Mouse (Mus musculus) limb, embryonic 11.5 days (tissue): ENCODE results near the gene Dnmt3a. TPM values are rescaled to one million over a fixed set of nuclear protein-coding genes. Genes with fewer than 3 reads are reported as not detected.
A peak's percentile ranks its signal among the peaks of the same experiment; 100 is the strongest.

Experiments used
- ATAC-seq: fragments of 200-750 bp; cut with Nextera tagmentation; 2 replicates; pipeline ENCODE4 v1.8.0; 2017; ENCODE audit warnings: low read depth; ENCODE audit not compliant: insufficient number of reproducible peaks, low FRiP score, low TSS enrichment
- DNase-seq: peaks from one replicate; pipeline ENCODE4 v3.0.0-alpha.2; 2015; ENCODE audit warnings: low spot score
- H3K27ac ChIP-seq: fragments of 300-500 bp; sonication (generic); replicated peaks from 2 replicates; pipeline ENCODE4 v1.5.1; 2014; ENCODE audit warnings: low read depth, mild to moderate bottlenecking, low read length
- H3K27me3 ChIP-seq: fragments of 300-500 bp; sonication (generic); 2 replicates; pipeline ENCODE4 v1.6.1; 2014; ENCODE audit warnings: mild to moderate bottlenecking, low read length, mixed read lengths; ENCODE audit not compliant: control insufficient read depth, insufficient read depth
- H3K36me3 ChIP-seq: fragments of 300-500 bp; sonication (generic); 2 replicates; pipeline ENCODE4 v1.6.1; 2014; ENCODE audit warnings: mild to moderate bottlenecking, low read length, moderate library complexity, mixed read lengths; ENCODE audit not compliant: control insufficient read depth, insufficient read depth
- H3K4me1 ChIP-seq: fragments of 300-500 bp; sonication (generic); 2 replicates; pipeline ENCODE4 v1.6.1; 2014; ENCODE audit warnings: low read length, mixed read lengths; ENCODE audit not compliant: control insufficient read depth, insufficient read depth
- H3K4me2 ChIP-seq: fragments of 300-500 bp; sonication (generic); 2 replicates; pipeline ENCODE4 v1.6.1; 2014; ENCODE audit warnings: low read depth, mild to moderate bottlenecking, moderate library complexity; ENCODE audit not compliant: severe bottlenecking
- H3K4me3 ChIP-seq: fragments of 300-500 bp; sonication (generic); 2 replicates; pipeline ENCODE4 v1.5.1; 2014; ENCODE audit warnings: low read depth, low read length
- H3K9ac ChIP-seq: fragments of 300-500 bp; sonication (generic); 2 replicates; pipeline ENCODE4 v1.6.1; 2014; ENCODE audit warnings: mild to moderate bottlenecking, low read length
- H3K9me3 ChIP-seq: fragments of 300-500 bp; sonication (generic); 2 replicates; pipeline ENCODE4 v1.6.1; 2016; ENCODE audit warnings: low read length; ENCODE audit not compliant: control insufficient read depth
- WGBS: fragments of 180-500 bp; shearing (Covaris S2); extraction: QIAGEN DNeasy Blood & Tissue Kit; methylation state at CpG from one replicate; pipeline ENCODE4 v1.1.7; 2014; 5-methylcytosine and 5-hydroxymethylcytosine counted together
- polyA plus RNA-seq: library from polyadenylated mRNA; unstranded; fragments of >200 nt; fragmentation: Nextera tagmentation; extraction: Ambion mirVana; gene quantifications from 2 replicates; pipeline ENCODE4 v1.2.1, GENCODE M21; 2014

Dnmt3a gene
- polyA plus RNA-seq, 1 experiment from 2014 or later = 158 TPM

DNA sequence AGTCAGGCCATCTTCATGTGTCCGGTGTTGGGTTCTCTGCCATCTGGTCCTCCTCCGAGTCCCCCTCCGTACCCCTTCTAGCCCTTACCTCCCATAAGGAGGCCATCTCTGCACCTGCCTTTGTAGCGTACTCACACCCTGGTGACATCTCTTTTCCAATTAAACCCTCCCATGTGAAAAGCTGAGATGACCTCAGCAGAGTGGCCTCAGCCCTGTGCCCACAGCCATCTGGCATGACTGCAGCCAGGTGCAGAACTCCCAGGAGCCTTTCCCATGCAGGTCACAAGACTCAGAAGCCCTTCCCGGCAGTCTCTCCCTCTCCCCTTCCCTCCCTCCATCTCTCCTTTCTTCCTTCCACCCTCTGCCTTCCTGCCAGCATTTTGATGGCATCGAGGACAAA, 141.7 kb downstream of the Dnmt3a start:
- H3K4me1 ChIP-seq = no peaks in the 10 kb centered on the region
- 63% methylated on average over 6 of the region's 6 CpGs for WGBS
- no peaks in the 10 kb centered on the region for H3K36me3 ChIP-seq
- no peak overlapping the region for H3K27ac ChIP-seq
- no peak overlapping the region for H3K4me2 ChIP-seq
- H3K9me3 ChIP-seq = no peaks in the 10 kb centered on the region
- no peak for DNase-seq
- no peak for ATAC-seq
- no peaks in the 10 kb centered on the region for H3K27me3 ChIP-seq
- no peak overlapping the region for H3K9ac ChIP-seq
- no peak overlapping the region for H3K4me3 ChIP-seq

DNA sequence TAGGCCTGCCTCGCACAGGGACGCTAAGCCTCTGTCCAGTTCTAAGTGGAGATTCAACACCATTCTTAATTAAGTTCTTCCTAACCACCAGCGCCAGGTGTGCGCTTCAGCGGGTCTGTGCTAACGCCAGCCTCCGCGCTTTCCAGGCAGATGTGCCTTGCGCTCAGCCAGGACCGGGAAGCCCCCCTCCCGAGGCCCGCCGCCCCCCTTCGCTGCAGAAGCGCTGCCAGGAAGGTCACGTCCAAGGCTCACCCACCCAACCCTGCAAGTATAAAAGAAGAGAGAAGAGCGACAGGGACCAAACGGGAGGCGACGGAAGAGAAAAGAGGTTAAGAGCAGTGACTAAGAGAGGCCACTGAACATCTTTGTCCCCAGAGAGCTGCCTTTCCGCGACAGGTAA, 148.8 kb downstream of the Dnmt3a start, which contains the start of gene Pomc:
Gene Pomc (plus strand): TSS at position 301 of the 400 bp plus-strand sequence.
- Histone ChIP-seq H3K9ac (no peak within 1 kb of the TSS), H3K36me3 (no peaks in the 10 kb centered on the region), H3K27me3 (peaks cover 13% of the 10 kb centered on the region), H3K4me2 (no peak within 1 kb of the TSS), H3K9me3 (no peaks in the 10 kb centered on the region), H3K4me1 (peaks cover 6% of the 10 kb centered on the region), H3K27ac (no peak within 1 kb of the TSS), H3K4me3 (no peak within 1 kb of the TSS)
- 19% methylated on average over 22 of the region's 22 CpGs for WGBS
- no peak for DNase-seq
- ATAC-seq = no peak

GRCm38 (mm10) chr12:3955371-3955770, 149.6 kb downstream of the Dnmt3a start:
- DNase-seq = peak; percentile 56
- Histone ChIP-seq H3K4me2 (no peak overlapping the region), H3K36me3 (no peaks in the 10 kb centered on the region), H3K27ac (no peak overlapping the region), H3K4me3 (no peak overlapping the region), H3K9me3 (no peaks in the 10 kb centered on the region), H3K27me3 (peaks cover 13% of the 10 kb centered on the region), H3K4me1 (peaks cover 6% of the 10 kb centered on the region), H3K9ac (no peak overlapping the region)
- no peak for ATAC-seq
- 31% methylated on average over 10 of the region's 10 CpGs for WGBS

DNA sequence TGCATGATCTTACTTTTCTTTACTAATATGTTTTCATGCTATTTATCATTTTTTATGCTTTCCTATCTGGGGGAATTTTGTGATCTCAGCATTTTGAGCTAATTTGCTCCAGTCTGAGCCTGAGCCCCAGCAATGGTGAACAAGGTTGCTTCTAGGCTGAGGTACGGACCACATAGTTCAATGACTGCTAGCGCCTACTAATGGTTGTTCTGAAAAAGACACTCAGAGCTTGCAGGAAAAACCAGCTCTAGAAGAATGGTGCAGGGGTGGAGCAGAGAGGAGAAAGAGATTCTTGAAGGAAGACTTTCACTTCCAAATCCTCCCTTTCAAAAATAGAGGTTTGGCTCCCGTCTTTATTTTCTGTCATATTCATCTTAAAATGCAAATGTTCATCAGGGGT, 150.5 kb downstream of the Dnmt3a start:
- Histone ChIP-seq H3K4me3 (no peak overlapping the region), H3K27ac (no peak overlapping the region), H3K36me3 (no peaks in the 10 kb centered on the region), H3K9me3 (no peaks in the 10 kb centered on the region), H3K27me3 (peaks cover 13% of the 10 kb centered on the region), H3K9ac (no peak overlapping the region), H3K4me1 (peaks cover 6% of the 10 kb centered on the region), H3K4me2 (no peak overlapping the region)
- ATAC-seq = no peak
- no peak for DNase-seq
- WGBS = 16% methylated on average over 3 of the region's 3 CpGs

DNA sequence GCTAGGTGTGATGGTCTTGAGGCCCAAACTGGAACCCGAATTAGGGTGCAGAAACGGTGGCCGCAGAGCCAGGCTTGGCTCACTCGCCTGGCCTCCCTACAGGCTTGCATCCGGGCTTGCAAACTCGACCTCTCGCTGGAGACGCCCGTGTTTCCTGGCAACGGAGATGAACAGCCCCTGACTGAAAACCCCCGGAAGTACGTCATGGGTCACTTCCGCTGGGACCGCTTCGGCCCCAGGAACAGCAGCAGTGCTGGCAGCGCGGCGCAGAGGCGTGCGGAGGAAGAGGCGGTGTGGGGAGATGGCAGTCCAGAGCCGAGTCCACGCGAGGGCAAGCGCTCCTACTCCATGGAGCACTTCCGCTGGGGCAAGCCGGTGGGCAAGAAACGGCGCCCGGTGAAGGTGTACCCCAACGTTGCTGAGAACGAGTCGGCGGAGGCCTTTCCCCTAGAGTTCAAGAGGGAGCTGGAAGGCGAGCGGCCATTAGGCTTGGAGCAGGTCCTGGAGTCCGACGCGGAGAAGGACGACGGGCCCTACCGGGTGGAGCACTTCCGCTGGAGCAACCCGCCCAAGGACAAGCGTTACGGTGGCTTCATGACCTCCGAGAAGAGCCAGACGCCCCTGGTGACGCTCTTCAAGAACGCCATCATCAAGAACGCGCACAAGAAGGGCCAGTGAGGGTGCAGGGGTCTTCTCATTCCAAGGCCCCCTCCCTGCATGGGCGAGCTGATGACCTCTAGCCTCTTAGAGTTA, 154.2 kb downstream of the Dnmt3a start:
- Histone ChIP-seq H3K4me3 (peak overlapping the region; percentile 53), H3K27ac (peak overlapping the region; percentile 87; the same call in 1 of the 2 replicates), H3K9ac (peak overlapping the region; percentile 85), H3K36me3 (no peaks in the 10 kb centered on the region), H3K9me3 (no peaks in the 10 kb centered on the region), H3K4me1 (peaks cover 6% of the 10 kb centered on the region), H3K27me3 (peaks cover 3% of the 10 kb centered on the region), H3K4me2 (peak overlapping the region; percentile 77)
- ATAC-seq (peak; percentile 92), DNase-seq (peak; percentile 94)
- 2% methylated on average over 53 of the region's 53 CpGs for WGBS

- 52% methylated on average over 4 of the region's 4 CpGs for WGBS
- no peak overlapping the region for H3K27ac ChIP-seq
- no peaks in the 10 kb centered on the region for H3K36me3 ChIP-seq
- peak overlapping the region; percentile 53 for H3K4me3 ChIP-seq
- no peaks in the 10 kb centered on the region for H3K9me3 ChIP-seq
- H3K9ac ChIP-seq = peak overlapping the region; percentile 85
- no peaks in the 10 kb centered on the region for H3K27me3 ChIP-seq
- peaks cover 6% of the 10 kb centered on the region for H3K4me1 ChIP-seq
- DNase-seq (no peak), ATAC-seq (no peak)
- peak overlapping the region; percentile 77 for H3K4me2 ChIP-seq
These were observed 154.7 kb downstream of the Dnmt3a start for GRCm38 (mm10) chr12:3960553-3960952.

Other genes starting within 250 kb of the Dnmt3a start
- 41.1 and 45.1 TPM in 2 replicates for gene Dtnb, start 233.6 kb upstream of the Dnmt3a start, polyA plus RNA-seq
- gene Pomc, start 148.9 kb downstream of the Dnmt3a start, polyA plus RNA-seq = 4.0 and 4.1 TPM in 2 replicates
- gene Efr3b, start 232.9 kb downstream of the Dnmt3a start, polyA plus RNA-seq = 6.0 and 6.3 TPM in 2 replicates